Mouse (Mus musculus): ENCODE results near the gene 1700016H13Rik. TPM values are rescaled to one million over a fixed set of nuclear protein-coding genes. Genes with fewer than 3 reads are reported as not detected.
A peak's percentile ranks its signal among the peaks of the same experiment; 100 is the strongest.

1700016H13Rik gene
- polyA plus RNA-seq, 1 experiment from 2014 or later, result 0.11 TPM

- no peak for TF ChIP-seq CTCF (IDR thresholded peaks at IDR 0.05; ENCODE audit: low read depth)
- Histone ChIP-seq H3K9me3 (replicated peaks; ENCODE audit: low read length) (no peaks in the 10 kb centered on the region), H3K4me2 (ENCODE audit: low read length) (no peak overlapping the region), H3K4me1 (replicated peaks; ENCODE audit: insufficient read depth, low read length) (no peaks in the 10 kb centered on the region), H3K27me3 (ENCODE audit: insufficient read depth, low read length) (no peaks in the 10 kb centered on the region), H3K4me3 (replicated peaks; ENCODE audit: low read depth, low read length) (no peak overlapping the region), H3K36me3 (ENCODE audit: insufficient read depth, low read length) (no peaks in the 10 kb centered on the region), H3K9ac (ENCODE audit: low read depth, low read length) (no peak overlapping the region), H3K27ac (no peak overlapping the region)
- 66% methylated on average over 7 of the region's 7 CpGs for WGBS
- ATAC-seq (replicated peaks; ENCODE audit: low FRiP score, low read depth), result no peak
- DNase-seq (ENCODE audit: low spot score), result no peak
Measured at GRCm38 (mm10) chr5:103605707-103606106, 50.1 kb downstream of the 1700016H13Rik start.

GRCm38 (mm10) chr5:103603115-103603893 lies 52.5 kb downstream of the 1700016H13Rik start:
- ATAC-seq (replicated peaks; ENCODE audit: low FRiP score, low read depth) (no peak), DNase-seq (ENCODE audit: low spot score) (no peak)
- Histone ChIP-seq H3K36me3 (ENCODE audit: insufficient read depth, low read length) (no peaks in the 10 kb centered on the region), H3K9ac (ENCODE audit: low read depth, low read length) (no peak overlapping the region), H3K4me2 (ENCODE audit: low read length) (no peak overlapping the region), H3K9me3 (replicated peaks; ENCODE audit: low read length) (no peaks in the 10 kb centered on the region), H3K27me3 (ENCODE audit: insufficient read depth, low read length) (no peaks in the 10 kb centered on the region), H3K4me1 (replicated peaks; ENCODE audit: insufficient read depth, low read length) (no peaks in the 10 kb centered on the region), H3K4me3 (replicated peaks; ENCODE audit: low read depth, low read length) (no peak overlapping the region), H3K27ac (no peak overlapping the region)
- TF ChIP-seq CTCF (IDR thresholded peaks at IDR 0.05; ENCODE audit: low read depth), result no peak
- WGBS, result 65% methylated on average over 11 of the region's 11 CpGs

- 65% methylated on average over 5 of the region's 5 CpGs for WGBS
- peak; percentile 37 for DNase-seq (ENCODE audit: low spot score)
Measured at GRCm38 (mm10) chr5:103598881-103599280, 56.9 kb downstream of the 1700016H13Rik start.

GRCm38 (mm10) chr5:103598264-103598663 lies 57.5 kb downstream of the 1700016H13Rik start:
- H3K36me3 ChIP-seq (ENCODE audit: insufficient read depth, low read length), result peaks cover 3% of the 10 kb centered on the region; the same call in 1 of the 2 replicates
- no peaks in the 10 kb centered on the region for H3K9me3 ChIP-seq (replicated peaks; ENCODE audit: low read length)
- no peak overlapping the region for H3K4me3 ChIP-seq (replicated peaks; ENCODE audit: low read depth, low read length)
- no peak overlapping the region for H3K4me2 ChIP-seq (ENCODE audit: low read length)
- H3K27ac ChIP-seq, result peak overlapping the region; percentile 8; the same call in 1 of the 2 replicates
- ATAC-seq (replicated peaks; ENCODE audit: low FRiP score, low read depth) (no peak), DNase-seq (ENCODE audit: low spot score) (no peak)
- no peak for TF ChIP-seq CTCF (IDR thresholded peaks at IDR 0.05; ENCODE audit: low read depth)
- no peaks in the 10 kb centered on the region for H3K27me3 ChIP-seq (ENCODE audit: insufficient read depth, low read length)
- no peaks in the 10 kb centered on the region for H3K4me1 ChIP-seq (replicated peaks; ENCODE audit: insufficient read depth, low read length)
- WGBS, result 70% methylated on average over 9 of the region's 9 CpGs
- no peak overlapping the region for H3K9ac ChIP-seq (ENCODE audit: low read depth, low read length)

More at GRCm38 (mm10) chr5:103598881-103599280, 56.9 kb downstream of the 1700016H13Rik start:
- peaks cover 3% of the 10 kb centered on the region; the same call in 1 of the 2 replicates for H3K36me3 ChIP-seq (ENCODE audit: insufficient read depth, low read length)
- no peak for TF ChIP-seq CTCF (IDR thresholded peaks at IDR 0.05; ENCODE audit: low read depth)
- H3K9me3 ChIP-seq (replicated peaks; ENCODE audit: low read length), result no peaks in the 10 kb centered on the region
- H3K4me1 ChIP-seq (replicated peaks; ENCODE audit: insufficient read depth, low read length), result no peaks in the 10 kb centered on the region
- 0 out of 2 replicates have a peak, but pooled peaks have one; percentile 26 for ATAC-seq (replicated peaks; ENCODE audit: low FRiP score, low read depth)
- no peak overlapping the region for H3K4me2 ChIP-seq (ENCODE audit: low read length)
- no peaks in the 10 kb centered on the region for H3K27me3 ChIP-seq (ENCODE audit: insufficient read depth, low read length)
- no peak overlapping the region for H3K27ac ChIP-seq
- no peak overlapping the region for H3K4me3 ChIP-seq (replicated peaks; ENCODE audit: low read depth, low read length)
- no peak overlapping the region for H3K9ac ChIP-seq (ENCODE audit: low read depth, low read length)

Other genes with a start within 250 kb of the 1700016H13Rik start
- gene Ptpn13, start 230.8 kb downstream of the 1700016H13Rik start, polyA plus RNA-seq (2015; fragmentation: Nextera tagmentation; extraction: Ambion mirVana), result 20.4 and 20.8 TPM in 2 replicates
- gene Slc10a6, start 26.6 kb downstream of the 1700016H13Rik start, polyA plus RNA-seq (2015; fragmentation: Nextera tagmentation; extraction: Ambion mirVana), result 0.27 and 0.39 TPM in 2 replicates
- 12.3 and 14.3 TPM in 2 replicates for gene Aff1, start 36.4 kb upstream of the 1700016H13Rik start, polyA plus RNA-seq (2015; fragmentation: Nextera tagmentation; extraction: Ambion mirVana)

All from kidney, postnatal 0 days (tissue).